Mouse (Mus musculus) kidney, embryonic 14.5 days (tissue): ENCODE results near the gene L2hgdh. TPM values are rescaled to one million over a fixed set of nuclear protein-coding genes. Genes with fewer than 3 reads are reported as not detected.
"Not testable (repeated sequence)": the region's sequence is repeated elsewhere in the genome, so short reads cannot be mapped to it uniquely, and the experiment has no call there.

Experiments used
- ATAC-seq: fragments of 200-750 bp; cut with Nextera tagmentation; 2 replicates; pipeline ENCODE4 v1.8.0; 2017; ENCODE audit warnings: moderate number of reproducible peaks, mild to moderate bottlenecking, moderate TSS enrichment, moderate library complexity; ENCODE audit not compliant: low FRiP score, low TSS enrichment
- H3K27ac ChIP-seq: fragments of 300-500 bp; sonication (generic); 2 replicates; pipeline ENCODE4 v1.5.1; 2014; ENCODE audit warnings: low read depth, mild to moderate bottlenecking, low read length, moderate library complexity, mixed read lengths
- H3K27me3 ChIP-seq: fragments of 300-500 bp; sonication (generic); 2 replicates; pipeline ENCODE4 v1.6.1; 2014; ENCODE audit warnings: mild to moderate bottlenecking, low read length; ENCODE audit not compliant: control insufficient read depth, insufficient read depth
- H3K36me3 ChIP-seq: fragments of 300-500 bp; sonication (generic); 2 replicates; pipeline ENCODE4 v1.6.1; 2014; ENCODE audit warnings: low read length, mixed read lengths; ENCODE audit not compliant: control insufficient read depth, insufficient read depth
- H3K4me1 ChIP-seq: fragments of 300-500 bp; sonication (generic); 2 replicates; pipeline ENCODE4 v1.6.1; 2014; ENCODE audit warnings: low read length, mixed read lengths; ENCODE audit not compliant: control insufficient read depth, insufficient read depth
- H3K4me2 ChIP-seq: fragments of 300-500 bp; sonication (generic); replicated peaks from 2 replicates; pipeline ENCODE4 v1.6.1; 2014; ENCODE audit warnings: low read depth, mild to moderate bottlenecking, low read length
- H3K4me3 ChIP-seq: fragments of 300-500 bp; sonication (generic); 2 replicates; pipeline ENCODE4 v1.5.1; 2014; ENCODE audit warnings: mild to moderate bottlenecking, low read length
- H3K9ac ChIP-seq: fragments of 300-500 bp; sonication (generic); 2 replicates; pipeline ENCODE4 v1.6.1; 2014; ENCODE audit warnings: low read depth, mild to moderate bottlenecking, low read length, moderate library complexity
- H3K9me3 ChIP-seq: fragments of 300-500 bp; sonication (generic); 2 replicates; pipeline ENCODE4 v1.6.1; 2016; ENCODE audit warnings: low read length; ENCODE audit not compliant: control insufficient read depth
- WGBS: fragments of 180-500 bp; shearing (Covaris S2); extraction: QIAGEN DNeasy Blood & Tissue Kit; methylation state at CpG from one replicate; pipeline ENCODE4 v1.1.7; 2014; 5-methylcytosine and 5-hydroxymethylcytosine counted together
- microRNA counts: library from miRNA; unstranded; fragments of <30 nt; microRNA quantifications from one replicate; lab custom pipeline; 2017
- microRNA-seq: library from miRNA; unstranded; fragments of <30 nt; microRNA quantifications from one replicate; pipeline ENCODE4, GENCODE M21; 2016
- polyA plus RNA-seq: library from polyadenylated mRNA; unstranded; fragments of >200 nt; fragmentation: Nextera tagmentation; extraction: Ambion mirVana; gene quantifications from 2 replicates; pipeline ENCODE4 v1.2.1, GENCODE M21; 2014

Gene L2hgdh
- polyA plus RNA-seq, 1 experiment from 2014 or later, result 19.5 TPM

DNA sequence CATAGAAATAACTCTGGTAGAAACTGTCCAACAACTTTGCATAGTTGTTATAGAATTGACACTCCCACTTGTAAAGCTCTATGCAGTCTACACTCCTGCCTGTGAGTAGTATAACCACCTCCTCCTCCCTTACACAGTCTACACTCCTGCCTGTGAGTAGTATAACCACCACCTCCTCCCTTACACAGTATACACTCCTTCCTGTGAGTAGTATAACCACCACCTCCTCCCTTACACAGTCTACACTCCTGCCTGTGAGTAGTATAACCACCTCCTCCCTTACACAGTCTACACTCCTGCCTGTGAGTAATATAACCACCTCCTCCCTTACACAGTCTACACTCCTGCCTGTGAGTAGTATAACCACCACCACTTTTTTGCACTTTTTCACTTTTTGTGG is 70.7 kb downstream of the L2hgdh start:
- not testable (repeated sequence) for H3K9me3 ChIP-seq, H3K36me3 ChIP-seq, H3K27me3 ChIP-seq, H3K4me2 ChIP-seq, H3K4me3 ChIP-seq, H3K27ac ChIP-seq, H3K4me1 ChIP-seq, H3K9ac ChIP-seq
- peak; percentile 71 for ATAC-seq

DNA sequence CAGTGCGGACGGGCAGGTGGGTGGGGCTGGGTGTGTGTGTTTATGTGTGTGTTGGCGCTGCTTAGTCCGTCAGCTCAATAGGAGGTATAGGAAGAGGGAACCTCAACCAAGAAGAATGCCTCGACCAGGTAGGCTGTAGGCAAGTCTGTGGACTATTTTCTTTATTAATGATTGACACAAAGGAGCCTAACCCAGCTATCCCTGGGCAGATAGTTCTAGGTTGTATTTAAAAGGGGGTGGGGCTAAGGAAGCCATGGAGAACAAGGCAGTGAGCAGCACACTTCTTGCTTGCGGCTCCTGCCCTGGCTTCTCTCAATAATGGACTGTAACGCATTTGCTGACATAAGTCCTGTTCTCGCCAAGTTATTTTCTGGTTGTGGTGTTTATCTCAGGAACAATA is 75.2 kb downstream of the L2hgdh start:
- H3K27ac ChIP-seq, result no peak overlapping the region
- no peak overlapping the region for H3K4me3 ChIP-seq
- peak; percentile 71; the same call in 1 of the 2 replicates for ATAC-seq
- no peaks in the 10 kb centered on the region for H3K4me1 ChIP-seq
- H3K36me3 ChIP-seq, result peaks cover 20% of the 10 kb centered on the region
- no peaks in the 10 kb centered on the region for H3K27me3 ChIP-seq
- whole genome bisulfite sequencing, result 81% methylated on average over 8 of the region's 8 CpGs
- no peak overlapping the region for H3K4me2 ChIP-seq
- H3K9ac ChIP-seq, result no peak overlapping the region
- peaks cover 3% of the 10 kb centered on the region; the same call in 1 of the 2 replicates for H3K9me3 ChIP-seq

DNA sequence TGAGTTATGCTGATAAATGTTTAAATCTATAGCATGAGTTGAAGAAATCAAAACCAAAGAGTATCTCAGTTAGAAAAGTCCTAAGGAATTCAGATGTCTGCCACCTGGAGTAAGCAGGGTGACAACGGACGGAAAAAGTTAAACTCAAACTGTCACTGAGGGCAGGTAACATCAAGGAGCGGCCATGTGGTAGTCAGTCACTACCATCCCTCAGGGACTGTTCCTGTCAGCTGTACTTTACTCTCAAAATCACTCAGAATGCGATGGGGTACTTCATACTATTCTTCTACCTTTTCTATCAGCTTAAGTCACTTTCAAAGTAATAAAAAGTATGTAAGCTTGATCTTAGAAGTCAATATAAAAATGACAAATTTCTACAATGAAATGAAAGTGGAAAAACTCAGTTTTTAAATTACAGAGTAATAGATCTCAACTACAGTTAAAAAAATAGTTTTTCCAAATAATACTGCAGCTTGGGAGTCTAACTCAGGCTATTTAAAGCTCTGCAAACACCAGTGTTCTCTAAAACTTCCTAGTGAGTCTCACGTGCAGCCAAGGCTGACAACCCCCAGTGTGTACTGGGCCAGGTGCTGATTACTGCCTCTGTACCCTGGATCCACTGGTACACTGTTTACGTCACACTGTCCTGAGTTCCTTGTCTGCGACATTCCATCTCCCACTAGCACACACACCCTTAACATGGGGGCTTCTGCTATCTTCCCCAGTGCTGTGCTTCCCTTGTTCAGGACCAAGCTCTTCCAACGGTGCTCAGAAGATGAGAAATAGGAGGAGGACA is 78.7 kb downstream of the L2hgdh start:
- no peak overlapping the region for H3K4me3 ChIP-seq
- no peak overlapping the region for H3K4me2 ChIP-seq
- H3K4me1 ChIP-seq, result no peaks in the 10 kb centered on the region
- no peak for ATAC-seq
- H3K9ac ChIP-seq, result no peak overlapping the region
- 86% methylated on average over 8 of the region's 8 CpGs for WGBS
- H3K36me3 ChIP-seq, result peaks cover 11% of the 10 kb centered on the region; the same call in 1 of the 2 replicates
- H3K27ac ChIP-seq, result no peak overlapping the region
- H3K27me3 ChIP-seq, result no peaks in the 10 kb centered on the region
- no peaks in the 10 kb centered on the region for H3K9me3 ChIP-seq

DNA sequence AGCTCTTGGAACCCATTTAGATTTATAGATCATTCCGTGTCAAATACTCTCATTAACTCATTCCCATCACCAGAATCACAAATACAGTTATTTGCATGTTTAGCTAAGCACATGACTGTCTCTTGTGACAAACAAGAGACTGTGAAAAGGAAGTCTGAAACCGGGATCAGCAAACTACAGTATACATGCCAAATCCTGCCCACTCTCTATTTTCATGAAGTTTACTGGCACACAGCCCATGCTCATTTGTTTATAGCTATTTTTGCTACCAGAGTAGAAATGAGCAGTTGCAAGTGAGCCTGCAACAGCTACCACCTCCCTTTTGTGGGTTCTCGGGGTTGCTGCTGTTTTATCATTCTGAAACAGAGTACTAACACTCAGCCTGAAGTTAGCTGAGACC is 79.8 kb downstream of the L2hgdh start:
- 79% methylated on average over 3 of the region's 3 CpGs for WGBS
- no peaks in the 10 kb centered on the region for H3K27me3 ChIP-seq
- no peak overlapping the region for H3K27ac ChIP-seq
- H3K4me2 ChIP-seq, result no peak overlapping the region
- H3K36me3 ChIP-seq, result peaks cover 14% of the 10 kb centered on the region; the same call in 1 of the 2 replicates
- no peak overlapping the region for H3K4me3 ChIP-seq
- H3K4me1 ChIP-seq, result no peaks in the 10 kb centered on the region
- no peak for ATAC-seq
- H3K9ac ChIP-seq, result no peak overlapping the region
- no peaks in the 10 kb centered on the region for H3K9me3 ChIP-seq

DNA sequence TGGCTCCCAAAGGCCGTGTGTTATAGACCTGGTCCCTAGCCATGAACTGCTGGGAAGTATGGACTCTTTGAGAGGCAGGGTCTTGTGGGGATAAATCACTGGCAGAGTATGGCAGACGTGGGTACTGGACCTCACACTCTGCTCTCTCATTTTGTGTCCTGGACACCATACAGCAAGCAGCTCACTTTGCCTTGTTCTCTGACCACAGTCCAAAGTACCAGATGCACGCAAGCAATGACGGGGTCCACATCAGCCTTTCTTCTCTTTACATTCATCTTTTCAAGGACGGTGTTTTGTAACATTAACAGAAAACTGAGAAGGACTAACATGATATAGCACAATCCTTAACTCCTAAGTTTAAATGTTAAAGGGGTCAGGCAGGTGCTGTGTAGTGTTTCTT is 81.8 kb downstream of the L2hgdh start:
- Histone ChIP-seq H3K4me2 (no peak overlapping the region), H3K36me3 (peaks cover 24% of the 10 kb centered on the region; the same call in 1 of the 2 replicates), H3K4me3 (no peak overlapping the region), H3K27me3 (no peaks in the 10 kb centered on the region), H3K9me3 (no peaks in the 10 kb centered on the region), H3K9ac (no peak overlapping the region), H3K4me1 (no peaks in the 10 kb centered on the region), H3K27ac (no peak overlapping the region)
- WGBS, result 86% methylated on average over 5 of the region's 5 CpGs
- ATAC-seq, result no peak

MicroRNA genes within 50 kb of the gene (microRNA counts, 519-probe panel; counts per million panel counts)
- microRNA mmu-miR-681 (lab: Ali Mortazavi, UCI), result not detected

Small RNA genes lying within 50 kb of the gene (microRNA-seq; reads per million reads assigned to microRNA genes)
- gene Mir681, result not detected

Other genes starting within 250 kb of the L2hgdh start
- 22.1 and 31.3 TPM in 2 replicates for gene Vcpkmt, start 141.8 kb downstream of the L2hgdh start, polyA plus RNA-seq
- gene Sos2, start 43.0 kb downstream of the L2hgdh start, polyA plus RNA-seq, result 12.0 and 12.9 TPM in 2 replicates
- gene Atp5s, start 77 bp upstream of the L2hgdh start, polyA plus RNA-seq, result 29.4 and 37.6 TPM in 2 replicates
- 11.6 and 20.7 TPM in 2 replicates for gene Cdkl1, start 66.4 kb upstream of the L2hgdh start, polyA plus RNA-seq
- gene Atl1, start 167.7 kb upstream of the L2hgdh start, polyA plus RNA-seq, result 3.3 and 4.8 TPM in 2 replicates
- 22.3 and 45.1 TPM in 2 replicates for gene Map4k5, start 168.3 kb upstream of the L2hgdh start, polyA plus RNA-seq